Mouse (Mus musculus): ENCODE measurements around the gene Mpg.

GRCm38 (mm10) chr11:32225222-32226104 is 842 bp upstream of the Mpg start:
- TF ChIP-seq CTCF (IDR thresholded peaks at IDR 0.05; ENCODE audit: borderline replicate concordance, insufficient read depth, low read depth, low read length) (no peak), POLR2A (IDR thresholded peaks at IDR 0.05; ENCODE audit: borderline replicate concordance, insufficient read depth, low read length) (no peak)
